Mouse (Mus musculus): Measurements from ENCODE around the gene Fgf3. TPM values are rescaled to one million over a fixed set of nuclear protein-coding genes. Genes with fewer than 3 reads are reported as not detected.

The Fgf3 gene
- total RNA-seq (2023), result 0.32 and 0.50 TPM in 2 replicates

DNA sequence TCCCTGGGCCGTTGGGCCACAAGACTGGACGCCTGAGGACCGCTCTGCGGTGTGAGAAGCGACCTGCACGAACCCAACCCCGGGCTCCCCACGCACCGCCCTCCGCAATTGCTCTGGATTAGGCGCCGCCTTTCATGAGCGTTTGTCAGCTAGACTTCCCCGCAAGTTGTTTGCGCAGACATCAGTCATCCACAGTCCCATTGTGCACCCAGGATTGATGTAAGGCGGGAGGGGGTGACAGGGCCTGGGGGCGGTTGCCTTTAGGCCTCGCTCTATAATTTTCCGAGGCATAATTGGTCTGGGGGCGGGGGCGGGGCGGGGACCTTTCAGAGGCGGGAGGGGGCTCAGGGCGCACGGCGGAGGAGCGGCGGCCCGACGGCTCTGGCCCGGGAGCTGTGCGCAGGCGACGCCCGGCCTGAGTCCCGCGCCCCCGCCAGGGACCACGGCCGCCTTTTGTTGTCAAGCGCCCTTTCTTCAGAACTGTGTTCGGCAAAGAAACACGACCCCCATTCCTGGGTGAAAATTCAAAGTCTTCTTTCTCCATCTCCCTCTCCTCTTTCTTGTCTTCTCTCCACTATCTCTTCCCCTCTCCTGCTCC, at the start of gene Fgf3:
Gene Fgf3 (plus strand): TSS at position 193 of the 598 bp plus-strand sequence.

DNA sequence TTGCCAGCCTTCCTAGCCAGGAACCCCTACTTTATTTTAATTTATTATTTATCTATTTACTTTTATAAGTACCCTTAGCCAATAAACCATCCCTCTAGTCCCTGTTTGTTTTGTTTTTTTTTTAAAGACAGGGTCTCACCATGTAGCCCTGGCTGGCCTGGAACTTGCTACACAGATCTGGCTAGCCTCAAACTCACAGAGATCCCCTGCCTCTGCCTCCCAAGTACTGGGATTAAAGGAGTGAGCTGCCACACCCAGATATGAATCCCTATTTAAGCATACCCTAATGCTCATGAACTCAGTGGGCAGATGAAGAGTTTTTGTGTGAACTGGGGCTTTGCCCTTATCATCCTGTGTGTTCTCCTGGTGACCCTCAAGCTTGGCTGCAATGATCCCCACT, 9.2 kb downstream of the Fgf3 start, which contains the start of gene Fgf4:
Gene Fgf4 (plus strand): TSS at position 301 of the 400 bp plus-strand sequence.

Other genes with a start within 250 kb of the Fgf3 start
- gene Ano1, start 86.1 kb upstream of the Fgf3 start, total RNA-seq (2023), result 0.22 and 0.34 TPM in 2 replicates
- gene Fgf4, start 9.3 kb downstream of the Fgf3 start, total RNA-seq (2023), result not detected in 2 replicates
- not detected in 2 replicates for gene Fgf15, start 58.4 kb downstream of the Fgf3 start, total RNA-seq (2023)
- 31.8 and 38.9 TPM in 2 replicates for gene LTO1, start 77.0 kb downstream of the Fgf3 start, total RNA-seq (2023)
- 0.73 and 1.1 TPM in 2 replicates for gene Ccnd1, start 101.8 kb downstream of the Fgf3 start, total RNA-seq (2023)

Data from neutrophil, adult 65 days (primary cell).